Mouse (Mus musculus) forebrain, embryonic 13.5 days (tissue): ENCODE measurements at regions not wholly inside any gene's neighbourhood (a gene's known extent, or its start where the extent isn't known, plus 50 kb on each side); places are given as distances from the start of the nearest gene placed in this dataset.
A peak's percentile ranks its signal among the peaks of the same experiment; 100 is the strongest.

Experiments
- ATAC-seq: fragments of 200-750 bp; cut with Nextera tagmentation; 2 replicates; pipeline ENCODE4 v1.8.0; 2017
- H3K27ac ChIP-seq: fragments of 300-500 bp; sonication (generic); 2 replicates; pipeline ENCODE4 v1.5.1; 2015; ENCODE audit warnings: inconsistent platforms, mild to moderate bottlenecking, moderate library complexity
- H3K27me3 ChIP-seq: fragments of 300-500 bp; sonication (generic); 2 replicates; pipeline ENCODE4 v1.6.1; 2015; ENCODE audit warnings: mild to moderate bottlenecking, inconsistent platforms
- H3K36me3 ChIP-seq: fragments of 300-500 bp; sonication (generic); 2 replicates; pipeline ENCODE4 v1.6.1; 2015; ENCODE audit warnings: mild to moderate bottlenecking, inconsistent platforms; ENCODE audit not compliant: poor library complexity, severe bottlenecking
- H3K4me1 ChIP-seq: fragments of 300-500 bp; sonication (generic); 2 replicates; pipeline ENCODE4 v1.6.1; 2015; ENCODE audit warnings: inconsistent platforms
- H3K4me2 ChIP-seq: fragments of 300-500 bp; sonication (generic); 2 replicates; pipeline ENCODE4 v1.6.1; 2015; ENCODE audit warnings: inconsistent platforms, mild to moderate bottlenecking, moderate library complexity
- H3K4me3 ChIP-seq: fragments of 300-500 bp; sonication (generic); 2 replicates; pipeline ENCODE4 v1.5.1; 2015; ENCODE audit warnings: mild to moderate bottlenecking, inconsistent platforms
- H3K9ac ChIP-seq: fragments of 300-500 bp; sonication (generic); 2 replicates; pipeline ENCODE4 v1.6.1; 2015; ENCODE audit warnings: mild to moderate bottlenecking, inconsistent platforms
- H3K9me3 ChIP-seq: fragments of 300-500 bp; sonication (generic); replicated peaks from 2 replicates; pipeline ENCODE4 v1.6.1; 2016; ENCODE audit warnings: inconsistent platforms
- WGBS: fragments of 180-500 bp; shearing (Covaris S2); methylation state at CpG from one replicate; pipeline ENCODE4 v1.1.7; 2015; 5-methylcytosine and 5-hydroxymethylcytosine counted together

GRCm38 (mm10) chr15:61189981-61190380, 267.2 kb upstream of the A1bg start:
- WGBS, result 73% methylated on average over 1 of the region's 1 CpGs
- H3K27me3 ChIP-seq, result no peaks in the 10 kb centered on the region

DNA sequence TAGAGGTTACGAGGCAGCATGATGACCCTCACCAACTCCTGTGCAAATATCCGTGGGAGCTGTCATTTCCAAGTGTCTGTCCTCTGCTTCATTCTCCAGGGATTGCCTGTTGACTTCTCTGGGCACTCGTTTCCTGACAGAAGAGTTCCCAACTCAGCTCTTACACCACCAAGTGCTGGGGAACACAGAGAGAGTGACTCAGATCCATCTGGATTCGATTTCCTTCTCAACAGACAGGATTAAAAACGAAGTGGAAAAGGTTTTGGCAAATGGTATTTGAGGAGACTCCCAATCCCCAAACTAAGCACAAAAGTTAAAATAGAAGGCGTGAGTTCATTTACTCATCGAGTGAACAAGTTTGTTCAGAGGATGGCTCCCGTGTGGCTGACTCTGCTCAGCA, 266.7 kb upstream of the A1bg start:
- H3K4me2 ChIP-seq, result no peak overlapping the region
- no peak overlapping the region for H3K4me3 ChIP-seq
- H3K4me1 ChIP-seq, result peaks cover 2% of the 10 kb centered on the region
- H3K27ac ChIP-seq, result no peak overlapping the region
- 75% methylated on average over 8 of the region's 8 CpGs for WGBS
- H3K27me3 ChIP-seq, result no peaks in the 10 kb centered on the region
- no peak overlapping the region for H3K9ac ChIP-seq
- no peak for ATAC-seq
- H3K36me3 ChIP-seq, result no peaks in the 10 kb centered on the region
- no peaks in the 10 kb centered on the region for H3K9me3 ChIP-seq

More at GRCm38 (mm10) chr15:61189981-61190380, 267.2 kb upstream of the A1bg start:
- Histone ChIP-seq H3K4me3 (no peak overlapping the region), H3K36me3 (no peaks in the 10 kb centered on the region), H3K4me2 (no peak overlapping the region), H3K9ac (no peak overlapping the region), H3K4me1 (no peaks in the 10 kb centered on the region), H3K9me3 (no peaks in the 10 kb centered on the region), H3K27ac (no peak overlapping the region)
- no peak for ATAC-seq

DNA sequence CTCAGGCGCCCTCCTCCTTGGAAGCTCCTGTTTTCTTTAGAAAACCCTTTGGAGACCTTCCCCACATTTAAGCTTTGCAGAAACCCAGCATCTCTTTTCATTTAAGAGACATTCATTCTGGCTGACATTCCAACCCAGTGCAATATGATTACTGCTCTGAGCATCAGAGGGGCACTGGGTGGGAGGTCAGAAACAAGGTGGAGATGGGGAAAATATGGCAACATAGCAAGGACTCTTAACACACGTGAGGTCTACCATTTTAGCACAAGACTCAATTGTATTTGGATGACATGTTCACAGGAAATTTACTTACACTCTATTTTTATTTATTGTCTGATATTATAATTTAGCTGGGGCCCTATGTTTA, 261.8 kb upstream of the A1bg start:
- Histone ChIP-seq H3K27me3 (no peaks in the 10 kb centered on the region), H3K27ac (no peak overlapping the region), H3K4me3 (no peak overlapping the region), H3K4me2 (no peak overlapping the region), H3K9ac (no peak overlapping the region), H3K9me3 (no peaks in the 10 kb centered on the region), H3K36me3 (no peaks in the 10 kb centered on the region), H3K4me1 (peaks cover 8% of the 10 kb centered on the region)
- 9% methylated on average over 2 of the region's 2 CpGs for WGBS
- no peak for ATAC-seq

- peaks cover 8% of the 10 kb centered on the region for H3K4me1 ChIP-seq
- H3K4me2 ChIP-seq, result no peak overlapping the region
- 5% methylated on average over 11 of the region's 11 CpGs for WGBS
- H3K36me3 ChIP-seq, result no peaks in the 10 kb centered on the region
- no peak for ATAC-seq
- H3K27ac ChIP-seq, result no peak overlapping the region
- no peak overlapping the region for H3K9ac ChIP-seq
- H3K27me3 ChIP-seq, result no peaks in the 10 kb centered on the region
- no peak overlapping the region for H3K4me3 ChIP-seq
- no peaks in the 10 kb centered on the region for H3K9me3 ChIP-seq
Observed at GRCm38 (mm10) chr15:61183751-61184596, 261.2 kb upstream of the A1bg start.

- WGBS, result 11% methylated on average over 5 of the region's 5 CpGs
- no peak overlapping the region for H3K4me3 ChIP-seq
- no peaks in the 10 kb centered on the region for H3K36me3 ChIP-seq
Observed at GRCm38 (mm10) chr15:61183291-61183690, 260.5 kb upstream of the A1bg start.

GRCm38 (mm10) chr15:61168842-61169416, 246.1 kb upstream of the A1bg start:
- no peaks in the 10 kb centered on the region for H3K27me3 ChIP-seq
- H3K9me3 ChIP-seq, result no peaks in the 10 kb centered on the region
- H3K27ac ChIP-seq, result no peak overlapping the region
- no peak for ATAC-seq
- 92% methylated on average over 1 of the region's 1 CpGs for WGBS
- no peak overlapping the region for H3K4me3 ChIP-seq
- H3K9ac ChIP-seq, result no peak overlapping the region
- H3K4me1 ChIP-seq, result no peaks in the 10 kb centered on the region
- no peaks in the 10 kb centered on the region for H3K36me3 ChIP-seq
- H3K4me2 ChIP-seq, result no peak overlapping the region

More at GRCm38 (mm10) chr15:61183291-61183690, 260.5 kb upstream of the A1bg start:
- H3K9me3 ChIP-seq, result no peaks in the 10 kb centered on the region
- H3K27ac ChIP-seq, result no peak overlapping the region
- no peak overlapping the region for H3K9ac ChIP-seq
- ATAC-seq, result no peak
- H3K27me3 ChIP-seq, result no peaks in the 10 kb centered on the region
- H3K4me1 ChIP-seq, result peaks cover 8% of the 10 kb centered on the region
- no peak overlapping the region for H3K4me2 ChIP-seq

DNA sequence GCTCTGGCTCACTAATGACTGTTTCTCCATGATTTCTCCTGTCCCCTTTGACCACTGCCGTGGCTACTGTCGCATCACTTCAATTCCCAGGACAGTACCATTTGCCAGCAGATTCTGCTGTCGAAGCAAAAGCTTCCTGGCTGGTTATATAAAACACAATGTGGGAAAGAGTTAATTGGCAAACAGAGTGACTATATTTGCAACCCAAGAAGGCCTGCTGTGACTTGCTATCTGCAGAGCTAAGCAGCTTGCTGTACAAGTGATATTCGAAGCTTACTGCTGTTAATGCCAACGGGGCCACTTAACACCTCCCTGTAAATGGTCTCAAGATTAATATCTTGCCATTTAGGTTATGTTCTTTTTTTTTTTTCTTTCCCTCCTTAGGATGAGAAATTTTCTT, 242.2 kb upstream of the A1bg start:
- Histone ChIP-seq H3K27me3 (no peaks in the 10 kb centered on the region), H3K4me3 (no peak overlapping the region), H3K9me3 (no peaks in the 10 kb centered on the region), H3K9ac (no peak overlapping the region), H3K4me2 (no peak overlapping the region), H3K4me1 (no peaks in the 10 kb centered on the region), H3K27ac (no peak overlapping the region), H3K36me3 (no peaks in the 10 kb centered on the region)
- WGBS, result 55% methylated on average over 5 of the region's 5 CpGs
- ATAC-seq, result no peak

DNA sequence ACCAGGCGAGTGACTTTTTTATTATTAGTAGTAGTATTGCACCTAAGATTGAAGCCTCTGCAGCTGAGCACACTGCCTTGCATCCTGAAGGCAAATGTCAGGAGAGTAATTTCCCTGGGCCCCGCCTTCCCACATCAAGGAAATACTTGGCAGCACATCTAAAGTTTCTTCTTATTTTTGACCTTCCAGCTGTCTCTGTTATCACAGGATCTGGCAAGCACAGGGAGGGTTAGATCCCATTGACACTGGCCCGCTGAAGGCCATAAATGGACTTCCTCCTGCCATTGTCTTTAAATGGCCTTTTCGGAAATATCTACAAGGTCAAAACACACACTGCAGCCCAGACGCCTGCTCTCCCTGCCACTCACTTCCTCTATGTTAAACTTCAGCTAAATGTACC, 238.6 kb upstream of the A1bg start:
- peaks cover 8% of the 10 kb centered on the region; the same call in 1 of the 2 replicates for H3K4me1 ChIP-seq
- H3K4me3 ChIP-seq, result no peak overlapping the region
- 0 out of 2 replicates have a peak, but pooled peaks cover 6% of the 10 kb centered on the region for H3K27me3 ChIP-seq
- H3K27ac ChIP-seq, result no peak overlapping the region
- no peak overlapping the region for H3K9ac ChIP-seq
- H3K4me2 ChIP-seq, result no peak overlapping the region
- H3K36me3 ChIP-seq, result no peaks in the 10 kb centered on the region
- no peaks in the 10 kb centered on the region for H3K9me3 ChIP-seq
- WGBS, result 79% methylated on average over 5 of the region's 5 CpGs
- no peak for ATAC-seq

DNA sequence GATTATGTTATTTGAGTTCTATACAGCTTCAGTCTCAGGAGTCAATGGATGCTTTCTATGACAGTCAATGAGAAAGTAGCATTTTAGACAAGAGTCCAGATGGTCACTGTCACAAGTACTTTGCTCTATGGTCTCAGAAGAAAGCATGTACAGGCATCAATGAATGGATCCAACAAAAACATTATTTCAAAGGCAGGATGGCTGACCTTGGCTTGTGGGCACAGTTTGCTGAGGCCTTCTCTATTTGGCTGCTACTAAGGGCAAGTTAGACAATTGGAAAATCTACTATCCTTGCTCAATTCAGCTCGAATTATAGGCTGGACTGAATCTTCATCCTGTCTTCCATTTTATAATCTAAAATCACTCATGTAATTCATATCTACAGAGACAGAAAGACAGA, 237.9 kb upstream of the A1bg start:
- ATAC-seq, result no peak
- H3K27ac ChIP-seq, result no peak overlapping the region
- 81% methylated on average over 1 of the region's 1 CpGs for WGBS

GRCm38 (mm10) chr15:61159552-61159951, 236.7 kb upstream of the A1bg start:
- Histone ChIP-seq H3K27me3 (0 out of 2 replicates have a peak, but pooled peaks cover 8% of the 10 kb centered on the region), H3K4me1 (peaks cover 8% of the 10 kb centered on the region; the same call in 1 of the 2 replicates), H3K36me3 (no peaks in the 10 kb centered on the region), H3K4me3 (no peak overlapping the region), H3K9me3 (no peaks in the 10 kb centered on the region), H3K4me2 (no peak overlapping the region), H3K9ac (no peak overlapping the region), H3K27ac (no peak overlapping the region)
- ATAC-seq, result no peak
- WGBS, result 88% methylated on average over 5 of the region's 5 CpGs

More for the DNA sequence above, 237.9 kb upstream of the A1bg start:
- Histone ChIP-seq H3K4me1 (peaks cover 8% of the 10 kb centered on the region; the same call in 1 of the 2 replicates), H3K4me2 (no peak overlapping the region), H3K9ac (no peak overlapping the region), H3K4me3 (no peak overlapping the region), H3K9me3 (no peaks in the 10 kb centered on the region), H3K36me3 (no peaks in the 10 kb centered on the region), H3K27me3 (0 out of 2 replicates have a peak, but pooled peaks cover 8% of the 10 kb centered on the region)

GRCm38 (mm10) chr15:61158041-61158545, 235.3 kb upstream of the A1bg start:
- no peaks in the 10 kb centered on the region for H3K36me3 ChIP-seq
- peak overlapping the region; percentile 61 for H3K4me2 ChIP-seq
- H3K27me3 ChIP-seq, result 0 out of 2 replicates have a peak, but pooled peaks cover 8% of the 10 kb centered on the region
- H3K27ac ChIP-seq, result peak overlapping the region; percentile 48; the same call in 1 of the 2 replicates
- H3K4me1 ChIP-seq, result peaks cover 8% of the 10 kb centered on the region; the same call in 1 of the 2 replicates
- peak; percentile 89 for ATAC-seq
- H3K9ac ChIP-seq, result peak overlapping the region; percentile 43
- no peaks in the 10 kb centered on the region for H3K9me3 ChIP-seq
- whole genome bisulfite sequencing, result 3% methylated on average over 13 of the region's 13 CpGs
- H3K4me3 ChIP-seq, result peak overlapping the region; percentile 38

DNA sequence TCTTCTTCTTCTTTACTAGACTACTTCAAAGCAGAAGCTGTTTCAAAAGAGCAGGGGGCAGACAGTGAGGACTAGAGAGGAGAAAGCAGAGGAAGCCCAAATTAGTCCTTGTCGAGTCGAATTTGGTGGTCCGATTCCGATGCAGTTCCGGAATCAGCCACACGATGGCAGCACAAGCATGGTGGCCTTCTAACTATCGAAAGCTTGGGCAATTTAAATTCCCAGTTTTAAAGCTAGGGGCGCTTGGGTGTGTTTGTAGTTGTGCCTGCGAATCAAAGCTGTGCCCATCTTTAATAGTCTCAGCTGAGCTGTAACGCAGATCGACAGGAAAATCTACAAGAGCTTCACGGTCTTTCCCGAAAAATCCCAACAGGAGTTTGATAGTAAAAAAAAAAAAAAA, 234.7 kb upstream of the A1bg start:
- H3K9ac ChIP-seq, result no peak overlapping the region
- ATAC-seq, result peak; percentile 89
- 3% methylated on average over 13 of the region's 13 CpGs for WGBS
- no peak overlapping the region for H3K27ac ChIP-seq
- H3K36me3 ChIP-seq, result no peaks in the 10 kb centered on the region
- peak overlapping the region; percentile 61 for H3K4me2 ChIP-seq
- H3K4me1 ChIP-seq, result peaks cover 8% of the 10 kb centered on the region; the same call in 1 of the 2 replicates
- no peaks in the 10 kb centered on the region for H3K9me3 ChIP-seq
- H3K27me3 ChIP-seq, result 0 out of 2 replicates have a peak, but pooled peaks cover 8% of the 10 kb centered on the region
- peak overlapping the region; percentile 38 for H3K4me3 ChIP-seq
